Mouse (Mus musculus): ENCODE data around the gene Tmem54.

- TF ChIP-seq CTCF (IDR thresholded peaks at IDR 0.05; ENCODE audit: low read depth, low read length) (no peak), POLR2A (IDR thresholded peaks at IDR 0.05; ENCODE audit: borderline replicate concordance, low read depth, low read length) (no peak)
Measured at GRCm38 (mm10) chr4:129142439-129143045, 37.2 kb downstream of the Tmem54 start.
